Mouse (Mus musculus) T-helper 2 cell (primary cell): ENCODE measurements around the gene Enpp5.

Experiments
- in situ Hi-C: fragments of 300-600 bp; cut with MboI, MseI; formaldehyde crosslinking; loops from one replicate; pipeline ENCODE4 v1.15.1; 2025; ENCODE audit warnings: high pct_unique_total_duplicates

The Enpp5 gene

DNA sequence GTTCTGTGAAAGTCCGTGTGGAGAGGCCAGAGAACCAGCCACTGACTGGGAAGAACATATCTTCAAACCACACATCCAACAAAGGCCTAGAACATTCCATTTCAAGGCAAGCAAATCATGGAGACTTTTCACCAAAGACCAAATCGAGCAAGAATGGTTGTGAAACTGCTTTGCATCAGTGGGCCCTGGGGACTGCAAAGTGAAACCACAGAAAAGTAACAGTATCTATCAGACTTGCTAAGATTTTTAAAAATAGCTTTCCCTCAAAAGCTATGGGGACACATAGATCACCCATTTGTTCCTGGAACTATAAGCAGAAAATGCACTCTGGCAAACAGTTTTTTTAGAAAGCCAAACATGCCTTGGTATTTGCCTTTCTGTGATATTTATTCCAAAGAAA, 12.3 kb downstream of the Enpp5 start:
- in situ Hi-C loops: no loop called here

DNA sequence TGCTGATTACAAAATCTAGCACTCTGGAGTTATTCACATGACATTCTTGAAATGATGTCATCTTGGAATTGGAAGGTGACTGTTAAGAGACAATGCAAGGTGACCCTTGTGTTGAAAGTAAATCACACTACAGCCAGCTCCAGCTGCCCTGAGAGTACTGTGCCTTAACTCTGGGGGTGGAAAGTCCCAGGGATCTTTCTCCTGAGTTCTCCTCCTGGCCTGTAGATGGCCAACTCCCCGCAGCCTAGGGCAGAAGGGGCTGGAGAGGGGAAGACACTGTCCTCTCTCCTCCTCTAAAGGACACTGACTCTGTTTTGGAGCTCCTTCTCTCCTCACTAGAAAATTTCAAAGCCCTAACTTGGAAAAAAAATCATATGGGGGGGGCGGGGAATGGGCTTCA, 12.9 kb downstream of the Enpp5 start:
- in situ Hi-C loops: no loop called here

DNA sequence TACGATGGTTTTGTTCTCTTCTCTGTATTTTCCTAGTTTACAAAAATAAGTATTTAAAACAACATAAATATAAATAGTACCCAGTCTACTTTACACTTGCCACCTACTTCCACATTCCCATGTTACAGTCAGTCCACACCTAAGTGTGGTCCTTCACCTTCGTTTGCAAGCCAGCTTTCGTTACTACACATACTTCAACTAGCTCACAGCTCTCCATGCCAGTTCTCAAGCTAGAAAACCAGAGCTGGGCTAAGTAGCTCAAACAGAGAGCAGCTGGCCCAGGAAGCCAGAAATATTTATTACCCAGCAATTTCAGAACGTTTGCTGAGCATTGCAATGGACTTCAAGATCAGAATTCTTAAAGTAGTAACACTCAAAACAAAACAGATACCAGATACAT, 21.9 kb downstream of the Enpp5 start:
- in situ Hi-C loops: no loop called here

DNA sequence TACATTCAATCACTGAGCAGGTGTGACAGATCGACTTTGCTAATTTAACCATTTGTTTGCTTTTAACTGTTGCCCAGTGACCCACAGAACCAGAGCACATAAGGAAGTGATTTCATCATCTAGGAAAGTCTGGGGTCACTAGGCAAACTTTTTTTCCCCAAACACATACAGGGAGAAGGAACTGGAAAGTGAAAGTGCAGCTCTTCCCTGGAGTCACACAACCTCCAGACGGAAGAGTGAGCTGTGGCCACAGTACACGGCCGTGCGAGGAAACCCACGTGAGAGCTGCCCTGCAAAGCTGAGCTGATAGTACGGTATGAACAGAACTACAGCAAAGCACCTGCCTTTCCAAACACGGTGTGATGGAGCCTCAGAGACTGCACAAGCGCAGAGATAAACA, 22.3 kb downstream of the Enpp5 start:
- in situ Hi-C loops: no loop called here

DNA sequence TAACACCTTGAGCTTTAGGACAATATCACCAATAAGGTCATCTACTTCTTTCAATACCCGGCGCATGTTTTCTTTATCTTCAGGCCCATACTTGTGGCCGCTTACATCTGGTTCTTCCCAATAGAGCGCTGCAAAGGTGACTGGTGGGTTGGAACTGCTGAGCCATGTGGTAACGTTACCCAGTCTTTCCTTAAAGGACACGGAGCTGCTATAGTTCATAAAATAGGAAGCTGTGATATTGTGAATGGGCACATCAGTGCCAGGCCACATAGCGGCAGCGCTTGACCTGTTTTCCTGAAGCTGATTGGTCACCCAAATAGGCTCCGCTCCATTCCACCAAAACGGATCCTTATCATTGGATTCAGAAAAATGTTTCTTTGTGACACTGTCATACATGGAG, 23.3 kb downstream of the Enpp5 start:
- in situ Hi-C loops: no loop called here

DNA sequence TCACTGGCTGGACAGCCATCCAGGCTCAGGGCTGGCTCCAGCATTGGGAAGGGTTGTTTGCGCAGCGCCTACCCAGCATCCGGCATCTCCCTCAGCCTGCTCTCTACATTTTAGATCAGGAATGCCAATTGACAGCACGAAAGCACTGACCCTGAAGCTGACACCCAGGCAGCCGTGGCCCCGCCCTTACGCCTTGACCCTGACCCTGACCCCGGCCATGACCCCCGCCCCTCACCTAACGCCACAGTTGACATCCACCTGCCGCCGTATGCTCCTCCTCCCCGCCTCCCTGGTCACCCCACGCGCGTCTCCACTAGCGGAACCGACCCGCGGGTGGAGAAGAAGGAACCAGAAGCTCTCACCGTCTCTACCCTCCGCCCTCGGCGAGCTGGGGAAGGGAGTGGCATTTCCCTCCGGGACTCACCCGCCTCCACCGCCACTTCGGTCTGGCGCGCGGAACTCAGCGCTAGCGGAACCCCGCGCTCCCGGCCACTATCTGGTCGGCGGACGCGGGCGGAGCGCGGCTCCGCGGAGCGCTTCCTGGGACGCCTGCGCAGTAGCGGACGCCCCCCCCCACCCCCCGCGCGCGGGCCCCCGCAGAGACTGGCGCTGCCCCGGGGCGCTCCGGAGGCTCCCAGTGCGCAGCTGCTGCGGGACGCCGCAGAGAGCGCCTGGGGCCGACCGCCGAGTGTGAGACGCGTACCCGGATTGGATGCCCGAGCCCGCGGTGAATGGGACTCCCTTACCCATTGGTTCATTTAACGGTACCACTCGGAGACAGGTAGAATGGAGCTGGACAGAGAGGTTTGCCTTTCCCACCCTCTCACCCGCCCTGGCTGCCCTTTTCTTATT, 26.9 kb downstream of the Enpp5 start, which contains the start of gene Enpp4:
TSS of gene Enpp4 (minus strand) at position 523 of the 852 bp plus-strand sequence.
- in situ Hi-C loops: no loop called here

DNA sequence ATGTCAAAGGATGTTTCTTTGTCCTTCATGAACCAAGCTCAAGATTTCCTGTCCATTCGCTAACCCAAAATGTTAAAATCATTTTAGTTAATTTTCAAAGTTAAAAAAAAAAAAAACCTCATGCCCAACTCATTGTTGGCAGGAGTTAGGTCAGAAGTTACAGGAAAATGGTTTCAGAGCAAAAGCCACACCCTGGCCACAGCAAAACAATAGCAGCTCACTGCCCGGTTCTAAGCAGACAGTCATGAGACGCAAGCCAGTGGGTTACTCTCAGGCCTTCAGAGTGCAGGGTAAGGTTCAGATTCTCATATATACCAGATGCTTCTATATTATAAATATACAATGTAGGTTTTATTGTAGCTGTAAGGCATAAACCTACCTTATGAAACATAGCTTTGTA, 29.7 kb downstream of the Enpp5 start:
- in situ Hi-C loops: no loop called here

DNA sequence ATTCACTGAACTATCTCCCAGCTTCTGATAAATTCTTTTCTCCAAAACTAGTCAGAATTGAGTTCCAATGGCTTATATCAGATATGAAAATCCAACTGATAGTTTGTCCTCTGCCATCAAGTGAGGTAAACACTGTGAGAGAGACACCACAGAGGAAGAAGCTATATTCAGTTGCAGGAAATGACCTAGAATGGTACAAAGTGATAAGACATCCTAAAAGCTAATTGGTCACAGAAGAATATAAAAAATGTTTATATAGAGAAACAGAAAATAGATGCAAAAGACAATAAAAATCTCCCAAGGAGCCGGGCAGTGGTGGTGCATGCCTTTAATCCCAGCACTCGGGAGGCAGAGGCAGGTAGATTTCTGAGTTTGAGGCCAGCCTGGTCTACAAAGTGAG, 38.0 kb downstream of the Enpp5 start:
- in situ Hi-C loops: no loop called here

DNA sequence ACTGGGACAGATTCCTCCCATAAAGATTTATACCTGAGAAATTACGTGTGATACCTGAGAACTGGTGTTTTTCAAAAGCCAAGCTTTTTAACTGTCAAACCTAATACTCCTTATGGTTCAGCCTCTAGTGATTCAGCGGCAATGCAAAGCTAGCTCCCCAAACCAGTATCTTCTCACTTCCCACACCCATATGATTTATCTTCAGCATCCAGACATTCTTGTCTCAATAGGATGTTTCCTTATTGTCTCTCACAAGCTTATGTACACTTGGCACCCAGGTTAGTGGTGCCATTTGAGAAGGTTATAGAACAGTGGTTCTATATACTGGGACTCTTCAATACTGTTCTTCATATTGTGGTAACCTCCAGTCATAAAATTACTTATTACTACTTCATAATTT, 39.1 kb downstream of the Enpp5 start:
- in situ Hi-C loops: no loop called here

DNA sequence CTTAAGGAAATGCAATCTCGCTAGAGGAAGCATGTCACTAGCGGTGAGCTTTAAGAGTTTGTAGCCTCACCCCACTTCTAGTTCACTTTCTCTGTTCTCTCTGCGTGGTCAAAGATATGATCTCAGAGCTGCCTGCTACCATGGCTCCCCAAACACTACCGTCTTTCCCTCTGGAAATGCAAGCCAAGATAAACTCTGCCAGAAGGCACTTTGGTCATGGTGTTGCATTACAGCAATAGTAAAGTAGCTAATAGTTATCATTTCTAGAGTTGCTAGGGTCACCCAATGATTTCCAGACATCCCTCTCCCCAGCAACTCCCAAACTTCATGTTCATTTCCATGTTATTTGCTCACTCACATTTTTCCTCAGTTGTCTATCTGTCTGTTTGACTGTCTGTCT, 39.6 kb downstream of the Enpp5 start:
- in situ Hi-C loops: no loop called here

DNA sequence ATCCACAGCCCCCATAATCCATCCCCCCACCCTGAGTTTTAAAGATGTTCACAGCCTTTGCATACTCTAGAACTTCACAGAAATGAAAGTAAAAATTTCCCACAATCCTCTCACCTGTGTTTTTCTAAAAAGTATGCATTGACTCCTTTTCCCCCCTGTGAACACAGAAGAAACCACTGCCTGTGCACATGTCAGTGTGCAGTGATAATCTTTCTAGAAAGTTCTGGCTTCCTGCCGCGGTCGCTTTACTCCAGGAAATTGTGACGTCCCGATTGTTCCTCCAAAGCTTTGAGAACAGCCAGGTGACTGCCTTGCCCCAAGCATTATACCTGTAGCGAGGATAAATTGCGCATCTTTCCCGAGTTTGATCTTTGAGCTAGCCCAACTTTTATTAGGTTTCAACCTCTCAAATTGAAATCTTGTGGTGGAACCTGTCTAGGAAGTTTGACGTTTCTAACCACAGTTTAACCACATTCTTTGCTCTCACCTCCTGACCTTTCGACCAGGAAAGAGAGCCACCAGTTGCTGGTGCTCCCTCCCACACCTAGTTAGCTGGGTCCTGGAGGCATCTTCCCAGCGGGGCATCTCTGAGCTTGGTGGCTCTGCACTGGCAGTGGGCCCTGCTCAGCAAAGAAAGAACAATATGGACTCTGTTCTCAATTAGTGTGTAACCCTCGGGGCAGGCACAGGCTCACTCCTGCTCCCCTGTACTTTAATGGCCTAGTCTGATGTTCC, 42.9 kb downstream of the Enpp5 start:
- in situ Hi-C loops: loop anchor here (5.0 kb wide), 1 partner anchor 49 kb away; no protein-coding TSS in a partner anchor

DNA sequence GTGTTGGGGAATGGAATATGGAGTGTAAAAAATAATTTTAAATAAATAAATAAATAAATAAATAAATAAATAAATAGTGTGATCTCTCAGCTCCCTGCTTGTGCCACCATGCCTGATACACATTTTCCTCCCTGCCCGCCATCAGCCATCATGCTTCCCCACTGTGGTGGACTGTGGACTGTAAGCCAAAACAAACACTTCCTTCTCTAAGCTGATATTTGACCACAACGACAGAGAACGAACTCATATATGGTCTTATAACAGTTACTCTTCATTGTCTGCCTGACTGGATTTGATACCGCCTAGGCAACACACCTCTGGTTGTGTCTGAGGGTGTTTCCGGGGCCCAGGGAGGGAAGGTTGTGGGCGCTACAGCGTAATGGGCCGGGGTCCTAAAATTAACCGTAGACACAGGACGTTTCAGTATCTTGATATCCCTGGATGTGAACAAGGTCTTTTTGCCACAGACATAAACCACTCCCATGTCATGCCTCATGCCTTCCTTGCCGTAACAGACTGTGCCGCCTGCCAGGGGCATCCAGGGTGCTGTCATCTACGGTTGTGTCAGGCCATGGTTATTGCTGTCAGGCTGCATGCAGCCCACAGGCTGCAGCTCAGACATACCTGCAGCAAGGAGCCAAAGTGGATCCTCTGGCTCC, 50.6 kb downstream of the Enpp5 start:
- in situ Hi-C loops: loop anchor here (25.0 kb wide), 1 partner anchor 417 kb away; no protein-coding TSS in a partner anchor

DNA sequence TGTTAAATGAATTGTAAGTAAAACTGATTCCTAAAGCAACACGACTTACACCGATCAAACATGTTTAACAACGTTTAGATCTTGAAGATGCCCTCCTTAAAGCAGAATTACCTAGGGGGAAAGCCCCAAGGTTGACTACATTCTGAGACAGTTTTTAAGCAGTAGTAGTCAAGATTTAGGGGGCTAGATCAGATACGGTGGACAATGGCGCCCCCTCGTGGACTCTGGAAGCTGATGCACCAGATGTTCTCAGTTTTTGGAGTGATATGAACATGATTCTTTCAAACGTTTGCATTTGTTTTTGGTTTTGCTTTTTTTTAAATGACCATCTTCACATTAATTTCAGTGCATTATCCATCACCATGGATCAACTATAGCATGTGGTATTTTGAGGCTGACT, 51.8 kb downstream of the Enpp5 start:
- in situ Hi-C loops: loop anchor here (5.0 to 25.0 kb wide), 2 partner anchors 248 to 418 kb away; no protein-coding TSS in a partner anchor

DNA sequence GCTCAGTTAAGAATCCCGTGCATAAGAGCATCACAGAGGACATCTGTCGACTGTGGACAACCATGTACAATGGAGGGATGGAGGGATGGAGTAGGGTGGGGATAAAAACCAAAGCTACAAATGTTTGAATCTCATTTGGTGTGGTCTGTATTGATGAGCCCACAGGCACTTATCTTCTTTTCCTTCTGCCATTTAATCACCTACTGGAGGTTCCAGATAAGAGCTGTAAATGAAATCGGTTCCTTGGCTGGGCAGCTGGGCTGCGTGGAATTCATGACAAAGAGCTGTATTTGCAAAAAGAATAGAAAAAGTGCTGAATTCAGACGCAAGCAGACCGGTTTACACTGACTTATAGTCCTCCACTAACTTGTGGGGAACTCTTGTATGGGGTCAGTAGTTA, 55.5 kb downstream of the Enpp5 start:
- in situ Hi-C loops: loop anchor here (5.0 to 25.0 kb wide), 2 partner anchors 252 to 422 kb away; no protein-coding TSS in a partner anchor

DNA sequence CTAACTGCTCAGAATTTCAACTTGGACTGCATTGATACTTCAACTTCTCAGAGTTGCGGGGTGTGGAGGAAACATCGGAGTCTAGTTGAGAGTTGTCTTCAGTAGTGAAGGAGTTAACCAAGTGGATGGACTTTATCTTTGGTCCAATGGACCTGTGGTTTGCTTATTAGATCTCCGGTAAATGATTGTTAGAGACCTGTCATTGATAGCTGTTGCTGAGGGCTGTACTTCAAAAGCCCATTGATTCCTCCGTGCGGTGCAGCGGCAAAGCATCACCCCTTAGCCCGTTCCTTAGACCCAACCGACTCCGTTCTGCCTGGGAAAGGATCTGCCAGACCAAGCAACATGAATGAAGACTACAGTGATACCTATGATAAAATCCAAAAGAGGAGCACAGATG, 55.9 kb downstream of the Enpp5 start:
- in situ Hi-C loops: loop anchor here (5.0 to 25.0 kb wide), 2 partner anchors 252 to 422 kb away; no protein-coding TSS in a partner anchor

DNA sequence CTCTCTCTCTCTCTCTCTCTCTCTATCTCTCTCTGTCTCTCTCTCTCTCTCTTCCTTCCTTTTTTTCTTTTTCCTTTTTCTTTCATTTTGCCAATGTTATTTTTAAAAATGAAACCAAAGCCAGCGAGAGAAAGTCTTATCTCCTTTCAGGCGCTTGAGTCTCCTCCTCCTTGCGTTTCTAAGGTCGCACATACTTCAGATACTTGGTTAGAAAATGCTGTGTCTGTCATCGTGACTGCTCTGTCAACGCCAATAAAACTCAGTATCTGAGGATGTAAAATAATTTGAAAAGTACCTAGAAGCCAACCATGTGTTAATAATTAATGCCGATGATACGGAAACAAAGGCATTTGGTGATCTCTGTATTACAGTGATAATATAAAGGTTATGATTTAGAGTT, 57.4 kb downstream of the Enpp5 start:
- in situ Hi-C loops: loop anchor here (25.0 kb wide), 1 partner anchor 424 kb away; no protein-coding TSS in a partner anchor
